ENCODE assay signal across 17 mouse cellular contexts in the genomic region with DNA sequence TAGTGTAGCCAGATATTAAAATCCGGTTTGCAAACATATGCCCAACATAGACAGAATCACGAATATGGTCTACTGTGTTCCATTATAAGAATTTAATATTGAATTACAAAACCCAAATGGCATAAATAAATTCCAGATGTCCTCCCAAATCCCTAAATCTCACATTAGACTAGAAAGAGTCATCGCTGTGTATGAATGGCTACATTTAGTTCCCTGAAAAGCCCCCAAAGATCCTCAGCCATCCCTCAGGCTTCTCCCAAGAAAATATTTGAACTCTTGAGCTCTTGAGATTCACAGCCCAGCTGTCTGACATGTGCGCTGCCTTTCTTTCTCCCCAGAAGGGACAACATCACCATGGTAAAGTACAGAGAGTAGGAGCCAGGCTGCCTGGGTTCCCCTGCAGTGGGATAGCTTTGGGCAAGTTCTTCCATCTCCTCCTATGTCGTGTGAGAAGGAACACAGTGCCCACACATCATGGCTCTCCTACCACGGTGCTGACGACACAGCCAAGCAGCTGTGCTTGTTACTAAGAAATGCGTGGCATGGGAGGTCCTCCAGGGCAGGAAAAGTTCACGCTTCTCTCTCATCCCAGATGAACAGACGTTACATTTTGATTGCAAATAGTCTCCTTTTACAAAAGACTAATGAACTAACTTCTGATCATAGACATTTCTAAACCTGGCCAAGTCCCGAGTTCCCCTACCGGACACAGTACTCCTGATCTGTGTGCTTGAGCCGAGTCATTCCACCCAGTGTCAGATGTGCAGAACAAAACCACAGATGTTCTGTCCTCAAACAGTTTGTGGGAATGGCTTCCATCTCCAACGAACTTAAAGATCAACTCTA. TPM values are rescaled to one million over a fixed set of nuclear protein-coding genes. Genes with fewer than 3 reads are reported as not detected.
A peak's percentile ranks its signal among the peaks of the same experiment; 100 is the strongest.
DNase-seq lines count a peak whose midpoint lies in the region; ATAC-seq and TF ChIP-seq lines count a peak whose summit lies in the region.
"Had no signal": no experiment of that assay in that cellular context is flagged by ENCODE, and none has a peak within 500 bp of the region (broad histone marks: within the 10 kb centered on the region; RNA-seq: fewer than 3 reads in every experiment).

No protein-coding gene starts in this region.

- TF ChIP-seq EP300 in lung, postnatal 0 days (IDR thresholded peaks at IDR 0.05), result no peak

- peaks cover 5% of the 10 kb centered on the region; the same call in 1 of the 2 replicates for H3K36me3 ChIP-seq in lung, embryonic 14.5 days (ENCODE audit: insufficient read depth)
- H3K36me3 ChIP-seq in lung, postnatal 0 days (ENCODE audit: insufficient read depth, low read length), result no peaks in the 10 kb centered on the region
- H3K36me3 ChIP-seq: midbrain, embryonic 10.5 days; neural tube, embryonic 12.5 days had no signal

- DNase-seq in lung, embryonic 14.5 days, result no peak
- no peak for DNase-seq in lung, postnatal 25 days (ENCODE audit: low spot score)
- DNase-seq in forelimb bud, embryonic 11.5 days (ENCODE audit: low read depth, low spot score), result peak; percentile 35
- DNase-seq in lung, postnatal 0 days (ENCODE audit: low spot score), result peak; percentile 61
- no peak for DNase-seq in adrenal gland, adult 8-10 months
- no peak for DNase-seq in neural tube, embryonic 10.5 days (ENCODE audit: extremely low spot score, low spot score)
- no peak for DNase-seq in left cerebral cortex, postnatal 36 days (ENCODE audit: low spot score in 2 of 2)
- DNase-seq: adrenal gland, postnatal 25 days; cerebellum, adult 9-10 months; gastrocnemius, postnatal 10 days; right cerebral cortex, postnatal 14 days had no signal

- TF ChIP-seq CTCF in lung, embryonic 14.5 days (IDR thresholded peaks at IDR 0.05; ENCODE audit: low read depth), result no peak
- TF ChIP-seq CTCF in lung, postnatal 0 days (IDR thresholded peaks at IDR 0.05), result 0 out of 2 replicates have a peak, but pooled peaks have one; percentile 10

- no peak overlapping the region for H3K4me3 ChIP-seq in lung, embryonic 14.5 days (ENCODE audit: low read depth, low read length)
- H3K4me3 ChIP-seq in lung, postnatal 0 days (ENCODE audit: low read depth, low read length), result no peak overlapping the region
- H3K4me3 ChIP-seq: midbrain, embryonic 10.5 days; neural tube, embryonic 12.5 days had no signal

- intact Hi-C loops in left cerebral cortex, postnatal 36 days (cut with DNase I), result no loop called here

- H3K9ac ChIP-seq in lung, embryonic 14.5 days, result no peak overlapping the region
- no peak overlapping the region for H3K9ac ChIP-seq in lung, postnatal 0 days (replicated peaks; ENCODE audit: low read depth)
- H3K9ac ChIP-seq: neural tube, embryonic 12.5 days had no signal

- 52% methylated on average over 14 of the region's 14 CpGs for WGBS in lung, embryonic 14.5 days
- 52% methylated on average over 14 of the region's 14 CpGs for WGBS in lung, postnatal 0 days

- H3K27me3 ChIP-seq in lung, embryonic 14.5 days (ENCODE audit: insufficient read depth, low read length), result no peaks in the 10 kb centered on the region
- no peaks in the 10 kb centered on the region for H3K27me3 ChIP-seq in lung, postnatal 0 days (replicated peaks; ENCODE audit: insufficient read depth, low read length)
- H3K27me3 ChIP-seq: neural tube, embryonic 12.5 days; Patski had no signal

- peak; percentile 52; the same call in 1 of the 2 replicates for ATAC-seq in lung, embryonic 14.5 days (ENCODE audit: insufficient read depth)
- peak; percentile 58 for ATAC-seq in lung, postnatal 0 days
- ATAC-seq: activated CD4-positive, CD25-positive, alpha-beta regulatory T cell, adult 4 months; inflammation-experienced regulatory T-cells, adult 6 months; Patski had no signal

- no peak overlapping the region for H3K4me2 ChIP-seq in lung, embryonic 14.5 days
- H3K4me2 ChIP-seq in lung, postnatal 0 days (replicated peaks; ENCODE audit: low read depth, low read length), result no peak overlapping the region
- H3K4me2 ChIP-seq: neural tube, embryonic 12.5 days had no signal

- H3K4me1 ChIP-seq in lung, embryonic 14.5 days (ENCODE audit: insufficient read depth), result peaks cover 10% of the 10 kb centered on the region; the same call in 1 of the 2 replicates
- H3K4me1 ChIP-seq in lung, postnatal 0 days (ENCODE audit: insufficient read depth, low read depth, low read length), result no peaks in the 10 kb centered on the region
- H3K4me1 ChIP-seq: midbrain, embryonic 10.5 days; neural tube, embryonic 12.5 days had no signal

- H3K9me3 ChIP-seq in lung, embryonic 14.5 days (ENCODE audit: low read depth, low read length), result no peaks in the 10 kb centered on the region
- H3K9me3 ChIP-seq in lung, postnatal 0 days (ENCODE audit: low read length), result no peaks in the 10 kb centered on the region
- H3K9me3 ChIP-seq: midbrain, embryonic 10.5 days; neural tube, embryonic 12.5 days had no signal

- peak overlapping the region; percentile 50; the same call in 1 of the 2 replicates for H3K27ac ChIP-seq in lung, embryonic 14.5 days (ENCODE audit: low read depth)
- no peak overlapping the region for H3K27ac ChIP-seq in lung, postnatal 0 days (ENCODE audit: low read length)
- H3K27ac ChIP-seq: midbrain, embryonic 10.5 days; neural tube, embryonic 12.5 days had no signal

RNA-seq across cellular contexts. Expression of gene C1qtnf7, which starts 23.2 kb away (rescaled TPM):
- 53.8 and 54.2 TPM in 2 replicates for polyA plus RNA-seq in lung, embryonic 14.5 days (2014; fragmentation: Nextera tagmentation; extraction: Ambion mirVana)
- polyA plus RNA-seq in lung, postnatal 0 days (2015; fragmentation: Nextera tagmentation; extraction: Ambion mirVana), result 35.8 and 37.2 TPM in 2 replicates
- total RNA-seq in adrenal gland, adult 8-10 months (2022), result 1 to 10 TPM; 5.1 to 7.2 (median 6.3) TPM
- total RNA-seq in left cerebral cortex, postnatal 36 days (2021), result 1 to 10 TPM; 1.2 to 1.3 TPM
- polyA plus RNA-seq: activated CD4-positive, CD25-positive, alpha-beta regulatory T cell, adult 4 months; C2C12; inflammation-experienced regulatory T-cells, adult 6 months had no signal

Comparison
In these comparisons a context has a peak if more than half of its experiments do, and no peak if none do; other contexts are left out.
1. DNase-seq: peak in forelimb bud, embryonic 11.5 days (single experiment) and lung, postnatal 0 days (single experiment); none in lung, embryonic 14.5 days (single experiment), lung, postnatal 25 days (single experiment), adrenal gland, adult 8-10 months (single experiment), neural tube, embryonic 10.5 days (single experiment) and left cerebral cortex, postnatal 36 days (0 of 2).